Mouse (Mus musculus) kidney, adult 2 months (tissue): ENCODE data around the gene Glrx.

Experiments used
- CTCF ChIP-seq: fragments of 200-500 bp; conservative IDR thresholded peaks from 2 replicates; pipeline ENCODE4 v1.5.1; 2011; ENCODE audit warnings: low read depth, mild to moderate bottlenecking, control low read depth, low read length, moderate library complexity, mixed read lengths; ENCODE audit not compliant: insufficient read depth, insufficient read length
- POLR2A ChIP-seq: fragments of 200-500 bp; IDR thresholded peaks from one replicate; pipeline ENCODE4 v1.6.1; 2011; ENCODE audit warnings: low read depth, low read length, control low read depth

DNA sequence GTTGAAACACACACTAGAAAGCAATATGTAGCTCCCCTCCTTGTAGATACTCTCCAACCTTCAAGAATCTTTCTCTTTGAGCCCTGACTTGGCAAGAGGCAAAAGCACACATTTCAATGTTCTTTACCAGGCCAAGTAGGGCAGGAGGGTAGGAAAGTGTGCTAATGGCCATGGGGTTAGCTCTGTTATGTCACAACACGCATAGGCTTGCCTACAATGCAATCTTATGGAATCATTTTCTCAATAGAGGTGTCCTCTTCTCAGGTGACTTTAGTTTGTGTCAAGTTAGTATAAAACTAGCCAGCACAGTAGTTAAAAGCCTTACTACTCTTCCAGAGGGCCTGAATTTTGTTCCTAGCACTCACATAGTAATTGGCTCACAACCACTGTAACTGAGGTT, 9.0 kb upstream of the Glrx start:
- no peak for TF ChIP-seq POLR2A
- TF ChIP-seq CTCF, result no peak
